Mouse (Mus musculus) ES-E14 (cell line): ENCODE measurements around the gene Ipcef1. TPM values are rescaled to one million over a fixed set of nuclear protein-coding genes. Genes with fewer than 3 reads are reported as not detected.

Experiments
- DNase-seq: peaks from one replicate; pipeline ENCODE4 v3.0.0-alpha.2; 2013; ENCODE audit warnings: low read depth, low spot score
- H3K27ac ChIP-seq: 2 replicates; pipeline ENCODE4 v1.5.1; 2012; ENCODE audit warnings: low read depth, mild to moderate bottlenecking, low read length, moderate library complexity, mixed read lengths; ENCODE audit not compliant: poor library complexity, insufficient read depth, severe bottlenecking
- H3K36me3 ChIP-seq: 2 replicates; pipeline ENCODE4 v1.6.1; 2012; ENCODE audit warnings: mild to moderate bottlenecking, low read length, moderate library complexity, mixed read lengths; ENCODE audit not compliant: control insufficient read depth, poor library complexity, insufficient read depth, severe bottlenecking
- H3K4me1 ChIP-seq, 2 experiments: fragments of 150-350 bp in 1 of 2; sonication (generic) in 1 of 2; 2 replicates each; pipeline ENCODE4 v1.6.1; 2012; ENCODE audit warnings: low read length in 2 of 2, mild to moderate bottlenecking in 1 of 2, mixed read lengths in 1 of 2; ENCODE audit not compliant: control insufficient read depth in 2 of 2, insufficient read depth in 2 of 2, poor library complexity in 1 of 2
- H3K4me3 ChIP-seq, 2 experiments: fragments of 150-350 bp in 1 of 2; sonication (generic) in 1 of 2; 2 replicates each; pipeline ENCODE4 v1.5.1; 2012; ENCODE audit warnings: low read length in 2 of 2, low read depth in 1 of 2, mild to moderate bottlenecking in 1 of 2, mixed read lengths in 1 of 2; ENCODE audit not compliant: insufficient read depth in 1 of 2, poor library complexity in 1 of 2, severe bottlenecking in 1 of 2
- H3K9ac ChIP-seq: 2 replicates; pipeline ENCODE4 v1.6.1; 2012; ENCODE audit warnings: low read depth, mild to moderate bottlenecking, low read length, mixed read lengths; ENCODE audit not compliant: poor library complexity, insufficient read depth, severe bottlenecking
- H3K9me3 ChIP-seq: fragments of 150-350 bp; sonication (generic); 2 replicates; pipeline ENCODE4 v1.6.1; 2012; ENCODE audit warnings: low read depth, mild to moderate bottlenecking, low read length; ENCODE audit not compliant: control insufficient read depth, insufficient read depth
- CHD2 ChIP-seq: IDR thresholded peaks from 2 replicates; pipeline ENCODE4 v1.6.1; 2014; ENCODE audit warnings: mild to moderate bottlenecking, low read depth, low read length, inconsistent platforms
- HCFC1 ChIP-seq: IDR thresholded peaks from 2 replicates; pipeline ENCODE4 v1.6.1; 2012; ENCODE audit warnings: low read length, inconsistent platforms, borderline replicate concordance; ENCODE audit not compliant: insufficient read depth
- MAFK ChIP-seq: IDR thresholded peaks from 2 replicates; pipeline ENCODE4 v1.6.1; 2014; ENCODE audit warnings: mild to moderate bottlenecking, low read depth, low read length, inconsistent platforms; ENCODE audit not compliant: insufficient read depth
- ZC3H11A ChIP-seq: IDR thresholded peaks from 2 replicates; pipeline ENCODE4 v1.6.1; 2012; ENCODE audit warnings: low read depth, mild to moderate bottlenecking, inconsistent platforms, low read length, borderline replicate concordance
- ZNF384 ChIP-seq: IDR thresholded peaks from 2 replicates; pipeline ENCODE4 v1.6.1; 2012; ENCODE audit warnings: low read depth, low read length, inconsistent platforms
- in situ Hi-C, 2 experiments: fragments of 600-800 bp; cut with MboI; formaldehyde crosslinking; loops; one replicate each; pipeline ENCODE4 v1.15.1; 2025; ENCODE audit warnings: low sequenced_read_pairs in 2 of 2, inconsistent platforms in 1 of 2; ENCODE audit not compliant: unreplicated experiment in 2 of 2
- total RNA-seq: library from RNA; depleted of rRNA; stranded (reverse); fragments of 300-350 nt; gene quantifications from 2 replicates; pipeline ENCODE4 v1.2.3, GENCODE M21; 2012

Gene Ipcef1
- total RNA-seq, 1 experiment = 0.13 TPM

GRCm38 (mm10) chr10:7070100-7070835, 18.0 kb upstream of the Ipcef1 start:
- no peak for TF ChIP-seq HCFC1
- TF ChIP-seq CHD2 = no peak
- no peak for TF ChIP-seq MAFK
- TF ChIP-seq ZNF384 = no peak
- TF ChIP-seq ZC3H11A = no peak
- in situ Hi-C loops = no loop called here
- no peaks in the 10 kb centered on the region for H3K36me3 ChIP-seq
- H3K9ac ChIP-seq = no peak overlapping the region
- no peak overlapping the region for H3K4me3 ChIP-seq
- DNase-seq = no peak
- H3K4me1 ChIP-seq = no peaks in the 10 kb centered on the region
- H3K27ac ChIP-seq = no peak overlapping the region
- no peaks in the 10 kb centered on the region for H3K9me3 ChIP-seq

DNA sequence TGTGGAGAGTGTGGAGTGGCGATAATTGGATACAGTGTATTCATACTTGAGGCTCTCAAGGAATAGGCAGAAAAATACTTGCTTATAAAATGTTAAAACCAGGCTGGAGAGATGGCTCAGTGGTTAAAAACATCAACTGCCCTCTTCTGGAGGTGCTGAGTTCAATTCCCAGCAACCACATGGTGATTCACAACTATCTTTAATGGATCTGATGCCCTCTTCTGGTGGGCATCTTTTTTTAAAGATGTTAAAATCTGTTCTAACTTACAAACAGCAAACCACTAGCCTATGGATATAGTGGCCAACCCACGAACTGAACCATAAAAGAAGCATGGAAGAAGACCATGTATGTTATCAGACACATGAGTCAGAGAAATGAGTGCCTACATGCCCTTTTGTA, 16.8 kb upstream of the Ipcef1 start:
- DNase-seq = no peak
- Histone ChIP-seq H3K9me3 (no peaks in the 10 kb centered on the region), H3K4me1 (no peaks in the 10 kb centered on the region), H3K9ac (no peak overlapping the region), H3K36me3 (no peaks in the 10 kb centered on the region), H3K4me3 (no peak overlapping the region), H3K27ac (no peak overlapping the region)
- in situ Hi-C loops = no loop called here
- TF ChIP-seq MAFK (no peak), HCFC1 (no peak), CHD2 (no peak), ZC3H11A (no peak)

DNA sequence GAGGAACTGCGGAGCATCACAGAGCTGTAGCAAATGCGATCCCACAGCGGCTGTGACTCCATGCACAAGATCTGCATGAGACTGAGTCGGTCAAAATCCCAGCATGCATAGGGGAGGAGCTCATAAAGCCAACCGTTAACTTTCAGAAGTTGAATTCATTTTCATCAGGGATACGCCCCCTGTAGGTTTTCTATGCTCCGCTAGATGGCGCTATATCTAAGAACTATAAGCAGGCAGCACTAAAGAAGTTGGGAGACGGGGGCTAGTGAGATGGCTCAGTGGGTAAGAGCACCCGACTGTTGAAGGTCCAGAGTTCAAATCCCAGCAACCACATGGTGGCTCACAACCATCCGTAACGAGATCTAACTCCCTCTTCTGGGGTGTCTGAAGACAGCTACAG, 16.3 kb upstream of the Ipcef1 start:
- no peaks in the 10 kb centered on the region for H3K36me3 ChIP-seq
- in situ Hi-C loops = no loop called here
- TF ChIP-seq ZC3H11A (no peak), MAFK (no peak), HCFC1 (no peak), CHD2 (no peak), ZNF384 (no peak)
- H3K4me3 ChIP-seq = no peak overlapping the region
- no peak overlapping the region for H3K9ac ChIP-seq
- no peaks in the 10 kb centered on the region for H3K4me1 ChIP-seq
- peak; percentile 30 for DNase-seq
- H3K9me3 ChIP-seq = no peaks in the 10 kb centered on the region
- no peak overlapping the region for H3K27ac ChIP-seq

DNA sequence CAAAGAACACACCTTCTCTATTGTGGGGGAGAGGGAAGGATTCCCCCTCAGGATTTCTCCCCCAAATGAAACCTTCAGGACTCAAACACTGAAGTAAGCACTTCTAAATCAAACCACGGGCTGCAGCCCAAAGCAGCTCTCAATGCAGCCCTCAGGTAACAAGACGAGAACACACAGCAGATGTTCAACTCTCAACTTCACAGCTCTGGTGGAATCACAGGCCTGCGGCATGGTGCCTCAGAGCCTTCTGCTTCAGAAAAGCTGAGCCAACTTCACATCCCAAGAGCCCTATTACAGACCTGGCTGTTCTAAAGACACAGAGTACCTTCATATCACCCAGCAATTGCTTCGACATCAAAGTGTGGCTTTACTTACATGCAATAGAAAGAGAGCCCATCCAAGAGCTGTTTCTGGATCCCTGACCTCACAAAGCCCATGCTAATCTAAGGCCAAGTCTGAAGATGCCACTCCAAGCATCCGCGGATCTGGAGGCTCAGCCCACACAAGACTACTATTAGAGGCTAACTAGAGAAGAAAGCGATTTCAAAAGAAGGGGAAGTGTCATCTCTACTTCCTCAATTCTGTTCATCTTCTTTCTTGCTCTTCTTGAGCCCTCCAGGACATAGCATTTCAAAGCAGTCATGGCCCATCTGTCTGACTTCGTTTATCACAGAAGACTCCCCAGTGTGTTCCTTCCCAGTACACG, 11.6 kb upstream of the Ipcef1 start:
- Histone ChIP-seq H3K4me1 (no peaks in the 10 kb centered on the region), H3K9me3 (no peaks in the 10 kb centered on the region), H3K27ac (no peak overlapping the region), H3K4me3 (no peak overlapping the region), H3K36me3 (no peaks in the 10 kb centered on the region), H3K9ac (no peak overlapping the region)
- in situ Hi-C loops = no loop called here
- DNase-seq = no peak
- TF ChIP-seq ZC3H11A (no peak), CHD2 (no peak)
